Mouse (Mus musculus) forebrain, embryonic 16.5 days (tissue): ENCODE results near the gene Pidd1. TPM values are rescaled to one million over a fixed set of nuclear protein-coding genes. Genes with fewer than 3 reads are reported as not detected.

Source experiments
- ATAC-seq: fragments of 200-750 bp; cut with Nextera tagmentation; 2 replicates; pipeline ENCODE4 v1.8.0; 2017; ENCODE audit warnings: mild to moderate bottlenecking, moderate library complexity
- H3K27ac ChIP-seq: fragments of 300-500 bp; sonication (generic); 2 replicates; pipeline ENCODE4 v1.5.1; 2014; ENCODE audit warnings: low read length, control low read depth
- H3K27me3 ChIP-seq: fragments of 300-500 bp; sonication (generic); replicated peaks from 2 replicates; pipeline ENCODE4 v1.6.1; 2014; ENCODE audit warnings: low read length; ENCODE audit not compliant: control insufficient read depth, insufficient read depth
- H3K36me3 ChIP-seq: fragments of 300-500 bp; sonication (generic); 2 replicates; pipeline ENCODE4 v1.6.1; 2014; ENCODE audit not compliant: control insufficient read depth, insufficient read depth
- H3K4me1 ChIP-seq: fragments of 300-500 bp; sonication (generic); replicated peaks from 2 replicates; pipeline ENCODE4 v1.6.1; 2014; ENCODE audit warnings: low read length; ENCODE audit not compliant: control insufficient read depth, insufficient read depth
- H3K4me2 ChIP-seq: fragments of 300-500 bp; sonication (generic); 2 replicates; pipeline ENCODE4 v1.6.1; 2014; ENCODE audit warnings: mild to moderate bottlenecking, low read length, control low read depth
- H3K4me3 ChIP-seq: fragments of 300-500 bp; sonication (generic); replicated peaks from 2 replicates; pipeline ENCODE4 v1.5.1; 2014; ENCODE audit warnings: mild to moderate bottlenecking, low read length, control low read depth
- H3K9ac ChIP-seq: fragments of 300-500 bp; sonication (generic); replicated peaks from 2 replicates; pipeline ENCODE4 v1.6.1; 2014; ENCODE audit warnings: low read depth, low read length, control low read depth
- H3K9me3 ChIP-seq: fragments of 300-500 bp; sonication (generic); 2 replicates; pipeline ENCODE4 v1.6.1; 2016; ENCODE audit warnings: low read length; ENCODE audit not compliant: control insufficient read depth
- WGBS: fragments of 180-500 bp; shearing (Covaris S2); extraction: QIAGEN DNeasy Blood & Tissue Kit; methylation state at CpG from one replicate; pipeline ENCODE4 v1.1.7; 2014; 5-methylcytosine and 5-hydroxymethylcytosine counted together
- polyA plus RNA-seq: library from polyadenylated mRNA; unstranded; fragments of >200 nt; fragmentation: Nextera tagmentation; extraction: Ambion mirVana; gene quantifications from 2 replicates; pipeline ENCODE4 v1.2.1, GENCODE M21; 2015

The Pidd1 gene
- polyA plus RNA-seq, result 7.9 and 9.9 TPM in 2 replicates

DNA sequence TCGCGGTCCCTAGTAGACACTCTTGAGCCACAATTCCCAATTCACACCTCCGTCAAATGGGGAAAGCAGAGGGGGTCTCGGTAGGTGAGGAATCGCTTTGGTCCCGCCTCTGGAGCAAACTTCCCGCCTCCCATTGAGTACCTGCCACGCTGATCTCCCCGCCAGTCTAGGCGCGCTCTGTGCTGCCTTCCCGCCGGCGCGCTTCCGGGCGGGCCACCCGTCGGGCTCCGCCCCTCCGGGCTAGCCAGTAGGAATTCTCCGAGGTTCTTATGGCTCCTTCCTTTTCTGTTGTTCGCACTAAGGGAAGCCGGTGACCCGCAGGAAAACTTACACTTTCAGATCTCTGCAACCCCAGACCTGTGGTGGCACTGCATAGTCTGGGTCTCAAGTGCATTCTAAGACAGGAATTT is at the start of gene Pidd1:
Gene Pidd1 (minus strand): TSS at position 198 of the 410 bp plus-strand sequence.
- H3K4me3 ChIP-seq, result peak within 1 kb of the TSS; percentile 41
- peak; percentile 21; the same call in 1 of the 2 replicates for ATAC-seq
- H3K4me2 ChIP-seq, result peak within 1 kb of the TSS; percentile 62
- peaks cover 27% of the 10 kb centered on the region for H3K4me1 ChIP-seq
- WGBS, result 0% methylated on average over 25 of the region's 25 CpGs
- H3K27me3 ChIP-seq, result no peaks in the 10 kb centered on the region
- no peaks in the 10 kb centered on the region for H3K9me3 ChIP-seq
- peak within 1 kb of the TSS; percentile 44 for H3K9ac ChIP-seq
- H3K36me3 ChIP-seq, result no peaks in the 10 kb centered on the region; the same call in 1 of the 2 replicates
- no peak within 1 kb of the TSS for H3K27ac ChIP-seq

DNA sequence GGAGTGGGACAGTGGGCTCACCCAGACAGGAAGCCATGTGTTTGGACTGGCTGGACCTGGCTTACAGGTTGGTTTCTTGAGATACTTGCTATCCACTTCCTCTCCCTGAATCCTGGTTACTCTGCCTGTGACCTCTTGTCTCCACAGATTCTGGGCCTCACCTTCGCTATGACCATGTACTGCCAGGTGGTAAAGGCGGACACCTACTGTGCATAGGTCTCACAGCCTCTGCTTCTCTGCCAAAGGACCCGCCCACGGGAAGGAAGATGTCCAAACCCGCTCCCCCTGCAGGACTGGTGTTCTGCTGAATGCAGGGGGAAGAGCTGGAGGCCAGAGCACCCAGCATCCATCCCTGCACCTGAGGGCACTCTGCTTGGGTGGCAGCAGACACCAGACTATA is 48.9 kb upstream of the Pidd1 start:
- H3K4me3 ChIP-seq, result no peak overlapping the region
- H3K4me2 ChIP-seq, result no peak overlapping the region
- ATAC-seq, result no peak
- H3K9me3 ChIP-seq, result no peaks in the 10 kb centered on the region
- no peak overlapping the region for H3K27ac ChIP-seq
- WGBS, result 92% methylated on average over 5 of the region's 5 CpGs
- H3K27me3 ChIP-seq, result no peaks in the 10 kb centered on the region
- no peak overlapping the region for H3K9ac ChIP-seq
- H3K36me3 ChIP-seq, result no peaks in the 10 kb centered on the region
- no peaks in the 10 kb centered on the region for H3K4me1 ChIP-seq

DNA sequence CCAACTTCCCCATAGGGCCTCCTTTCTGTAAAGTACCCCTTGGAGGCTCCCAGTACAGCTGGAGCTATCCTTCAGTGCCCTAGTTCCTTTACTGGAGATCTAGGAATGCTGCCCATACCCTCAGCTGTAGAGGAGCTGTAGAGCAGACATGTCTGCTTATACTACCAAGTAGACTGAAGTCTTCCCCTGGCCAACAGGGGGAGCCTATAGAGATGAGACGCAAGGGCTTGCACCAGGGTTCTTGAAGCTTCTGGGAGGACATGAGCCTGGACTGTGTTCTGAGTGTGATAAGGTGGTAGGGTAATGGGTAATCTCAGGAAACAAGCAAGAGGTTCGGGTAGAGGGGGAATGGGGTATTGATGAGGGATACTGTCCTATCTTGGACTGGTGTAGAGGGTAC is 47.3 kb upstream of the Pidd1 start:
- Histone ChIP-seq H3K36me3 (no peaks in the 10 kb centered on the region), H3K27me3 (no peaks in the 10 kb centered on the region), H3K4me1 (no peaks in the 10 kb centered on the region), H3K27ac (no peak overlapping the region), H3K9me3 (no peaks in the 10 kb centered on the region), H3K4me2 (no peak overlapping the region), H3K9ac (no peak overlapping the region), H3K4me3 (no peak overlapping the region)
- no peak for ATAC-seq
- WGBS, result 82% methylated on average over 2 of the region's 2 CpGs

DNA sequence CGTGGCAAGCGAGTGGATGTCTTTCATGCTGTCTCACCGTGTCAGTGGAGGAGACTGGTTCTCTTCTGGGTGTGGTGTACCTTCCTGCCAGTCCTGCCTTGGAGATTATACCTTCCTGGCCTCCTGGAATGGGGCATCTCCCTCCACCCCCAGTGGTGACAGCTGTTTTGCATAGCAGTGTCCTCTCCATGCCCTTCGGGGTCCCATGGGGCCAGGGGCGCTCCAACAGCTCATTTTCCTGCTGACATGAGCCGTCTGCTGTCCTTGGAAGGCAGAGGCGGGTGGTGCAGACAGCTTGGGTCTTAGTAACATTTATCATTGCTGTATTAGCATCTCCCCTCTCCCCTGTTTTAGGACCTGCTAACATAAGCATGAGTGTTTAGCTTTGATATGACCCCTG is 43.3 kb upstream of the Pidd1 start:
- Histone ChIP-seq H3K4me1 (peaks cover 14% of the 10 kb centered on the region), H3K27ac (no peak overlapping the region), H3K4me2 (no peak overlapping the region), H3K4me3 (no peak overlapping the region), H3K36me3 (no peaks in the 10 kb centered on the region), H3K9me3 (no peaks in the 10 kb centered on the region), H3K27me3 (peaks cover 3% of the 10 kb centered on the region; the same call in 1 of the 2 replicates), H3K9ac (no peak overlapping the region)
- ATAC-seq, result no peak
- 92% methylated on average over 7 of the region's 7 CpGs for WGBS

DNA sequence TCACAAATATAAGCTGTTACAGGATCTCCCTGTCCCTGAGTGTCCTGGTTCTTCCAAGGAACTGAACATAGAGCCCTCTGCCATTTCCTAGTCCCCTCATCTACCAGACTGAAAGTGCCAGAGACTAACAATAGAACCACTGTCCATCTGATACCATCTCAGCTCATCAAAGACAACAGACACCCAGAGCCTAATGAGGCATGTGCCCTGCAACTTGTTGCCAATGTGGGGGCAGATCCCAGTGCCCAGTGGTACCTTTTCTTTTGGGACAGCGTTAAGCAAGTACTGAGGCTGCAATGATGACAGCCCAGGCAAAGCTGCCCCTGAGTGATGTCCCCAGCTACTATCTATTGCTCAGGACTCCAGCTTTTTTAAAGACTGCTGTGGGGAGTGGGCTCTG is 42.4 kb upstream of the Pidd1 start:
- H3K4me2 ChIP-seq, result no peak overlapping the region
- no peak overlapping the region for H3K27ac ChIP-seq
- H3K9ac ChIP-seq, result no peak overlapping the region
- WGBS, result 92% methylated on average over 1 of the region's 1 CpGs
- peaks cover 3% of the 10 kb centered on the region; the same call in 1 of the 2 replicates for H3K27me3 ChIP-seq
- ATAC-seq, result no peak
- H3K36me3 ChIP-seq, result no peaks in the 10 kb centered on the region
- no peak overlapping the region for H3K4me3 ChIP-seq
- H3K9me3 ChIP-seq, result no peaks in the 10 kb centered on the region
- peaks cover 20% of the 10 kb centered on the region for H3K4me1 ChIP-seq

DNA sequence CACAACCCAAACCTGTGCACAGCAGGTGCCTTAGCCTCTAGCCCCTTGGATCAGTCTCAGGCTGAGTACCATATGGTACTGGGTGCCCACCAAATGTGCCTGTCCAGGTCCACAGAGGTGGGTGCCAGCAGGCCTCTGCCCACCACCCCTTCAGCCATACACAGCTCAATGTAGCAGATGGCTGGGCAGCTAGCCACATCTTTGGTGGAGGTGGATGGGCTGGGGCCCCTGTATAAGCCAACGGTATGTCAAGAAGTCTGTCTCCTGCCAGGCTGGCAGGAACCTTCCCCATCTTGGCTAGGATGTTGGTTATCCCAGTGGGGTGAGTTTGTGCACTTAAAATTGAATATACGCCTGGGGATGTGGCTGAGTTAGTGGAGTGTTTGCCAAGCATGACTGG is 41.8 kb upstream of the Pidd1 start:
- Histone ChIP-seq H3K4me2 (no peak overlapping the region), H3K4me3 (no peak overlapping the region), H3K27me3 (peaks cover 3% of the 10 kb centered on the region; the same call in 1 of the 2 replicates), H3K27ac (no peak overlapping the region), H3K9me3 (no peaks in the 10 kb centered on the region), H3K9ac (no peak overlapping the region), H3K4me1 (peaks cover 25% of the 10 kb centered on the region), H3K36me3 (no peaks in the 10 kb centered on the region)
- ATAC-seq, result no peak
- WGBS, result 59% methylated on average over 2 of the region's 2 CpGs

DNA sequence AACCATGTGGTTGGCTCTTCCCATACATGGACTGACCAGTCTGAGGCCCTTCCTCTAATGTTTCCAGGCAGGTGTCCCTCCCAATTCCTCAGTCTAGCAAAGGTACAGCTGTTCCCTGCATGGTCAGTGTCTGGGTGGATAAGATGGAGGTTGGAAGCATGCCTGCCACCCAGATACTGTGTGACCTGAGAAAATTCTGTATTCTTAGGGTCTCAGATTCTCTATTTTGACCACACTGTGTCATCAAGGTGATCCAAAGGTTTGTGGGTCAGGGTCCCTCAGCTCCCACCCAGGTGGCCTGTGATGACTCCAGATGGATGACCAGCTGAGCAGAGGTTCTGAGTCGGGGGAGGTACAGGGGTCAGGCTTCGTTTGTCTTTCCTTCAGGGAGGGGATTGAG is 41.4 kb upstream of the Pidd1 start:
- no peaks in the 10 kb centered on the region for H3K9me3 ChIP-seq
- peaks cover 3% of the 10 kb centered on the region; the same call in 1 of the 2 replicates for H3K27me3 ChIP-seq
- H3K27ac ChIP-seq, result no peak overlapping the region
- peaks cover 25% of the 10 kb centered on the region for H3K4me1 ChIP-seq
- no peak for ATAC-seq
- no peak overlapping the region for H3K4me3 ChIP-seq
- no peaks in the 10 kb centered on the region for H3K36me3 ChIP-seq
- no peak overlapping the region for H3K9ac ChIP-seq
- H3K4me2 ChIP-seq, result no peak overlapping the region
- WGBS, result 70% methylated on average over 2 of the region's 2 CpGs

DNA sequence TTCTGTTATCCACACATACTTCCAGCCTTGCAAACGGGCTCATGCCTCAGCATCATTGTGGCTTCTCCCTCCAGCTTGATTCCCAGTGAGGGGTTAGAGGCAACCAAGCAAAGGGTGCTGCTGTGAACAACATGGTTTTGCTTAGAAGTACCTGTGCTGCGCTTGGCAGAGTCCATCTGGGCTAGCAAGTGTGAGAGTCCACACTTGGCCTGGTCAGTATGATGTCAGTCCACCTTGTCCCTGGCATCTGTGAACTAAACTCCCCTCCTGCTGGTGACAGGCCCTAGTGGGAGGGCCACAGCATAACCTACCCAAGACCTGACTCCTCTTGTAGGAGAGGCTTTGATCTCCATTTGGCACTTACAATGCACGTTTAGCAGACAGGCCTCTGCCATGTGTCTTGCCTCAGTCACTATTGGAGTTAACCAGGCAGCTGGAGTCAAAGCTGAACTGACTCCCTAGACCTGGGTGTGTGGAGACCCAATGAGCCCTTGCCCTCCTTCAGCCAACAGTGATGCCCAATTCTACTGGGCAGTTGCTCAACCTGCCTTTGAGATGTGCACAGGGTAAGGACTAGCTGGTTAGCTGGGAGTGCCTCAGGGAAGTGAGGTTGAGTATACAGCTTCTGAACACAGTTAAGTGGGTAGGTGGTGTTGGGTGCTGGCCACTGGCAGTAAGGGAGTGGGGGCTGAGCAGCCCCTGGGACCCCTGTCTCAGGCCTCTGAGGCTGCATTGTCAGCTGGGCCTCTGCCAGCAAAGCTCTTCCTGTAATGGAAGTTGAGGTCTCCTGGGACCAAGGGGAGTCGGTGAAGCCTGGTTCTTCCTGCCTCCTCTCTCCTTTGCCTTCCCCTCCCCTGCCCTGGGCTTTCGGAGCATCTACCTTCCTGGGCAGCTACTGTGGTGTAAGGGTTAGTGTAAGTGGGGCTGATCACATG is 40.6 kb upstream of the Pidd1 start:
- Histone ChIP-seq H3K4me3 (no peak overlapping the region), H3K36me3 (no peaks in the 10 kb centered on the region), H3K4me1 (peaks cover 25% of the 10 kb centered on the region), H3K27ac (no peak overlapping the region), H3K4me2 (no peak overlapping the region), H3K27me3 (peaks cover 3% of the 10 kb centered on the region; the same call in 1 of the 2 replicates), H3K9ac (no peak overlapping the region), H3K9me3 (no peaks in the 10 kb centered on the region)
- no peak for ATAC-seq
- WGBS, result 76% methylated on average over 5 of the region's 5 CpGs

DNA sequence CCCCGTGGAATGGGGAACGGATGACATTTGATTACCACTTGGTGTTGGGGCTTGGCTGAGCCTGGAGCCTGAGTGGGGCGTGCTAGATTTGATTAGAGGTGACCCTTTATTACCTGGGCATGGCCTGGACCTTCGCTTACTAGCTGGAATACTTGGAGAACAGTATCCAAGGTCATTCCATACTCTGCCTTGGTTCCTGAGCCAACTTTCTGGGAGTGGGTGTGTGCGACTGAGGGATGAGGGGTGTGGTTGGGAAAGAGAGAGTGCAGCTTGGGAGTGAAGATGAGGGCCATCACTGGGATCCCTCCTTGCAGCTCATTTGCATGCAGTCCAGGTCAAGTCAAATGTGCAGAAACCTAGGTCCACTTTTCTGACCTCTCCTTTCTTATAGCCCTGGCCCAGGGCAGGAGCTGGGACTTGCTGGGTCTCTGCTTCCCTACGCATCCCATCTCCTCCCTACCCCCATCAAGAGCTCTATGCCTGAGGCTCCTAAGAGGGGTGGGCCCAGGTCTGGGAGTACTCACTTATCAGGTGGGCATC is 39.4 kb upstream of the Pidd1 start:
- H3K27ac ChIP-seq, result no peak overlapping the region
- no peak overlapping the region for H3K9ac ChIP-seq
- no peaks in the 10 kb centered on the region for H3K9me3 ChIP-seq
- peaks cover 3% of the 10 kb centered on the region; the same call in 1 of the 2 replicates for H3K27me3 ChIP-seq
- ATAC-seq, result no peak
- peak overlapping the region; percentile 88 for H3K4me2 ChIP-seq
- H3K4me1 ChIP-seq, result peaks cover 25% of the 10 kb centered on the region
- no peaks in the 10 kb centered on the region for H3K36me3 ChIP-seq
- H3K4me3 ChIP-seq, result no peak overlapping the region; the same call in 1 of the 2 replicates
- WGBS, result 75% methylated on average over 6 of the region's 6 CpGs
